Mouse (Mus musculus): ENCODE measurements around the gene Frmpd2. TPM values are rescaled to one million over a fixed set of nuclear protein-coding genes. Genes with fewer than 3 reads are reported as not detected.

The Frmpd2 gene
- total and polyA plus RNA-seq, 3 experiments = not detected

GRCm38 (mm10) chr14:33588951-33589350 lies 117.5 kb downstream of the Frmpd2 start, which contains the start of gene Ptpn20:
Gene Ptpn20, plus strand, starts transcription at chr14:33589207.
- in situ Hi-C loops (cut with MboI; ENCODE audit: low pct_ligation_motif_present, low pct_unique_long_range_greater_than_20kb, low sequenced_read_pairs) (no loop called here), dilution Hi-C loops (cut with MboI; ENCODE audit: extremely low pct_ligation_motif_present, extremely low pct_unique_long_range_greater_than_20kb, low sequenced_read_pairs) (no loop called here)
- Histone ChIP-seq H3K36me3 (replicated peaks in 1 of 2; ENCODE audit: control insufficient read depth in 1 of 2, insufficient read depth in 1 of 2, low read length in 1 of 2) (no peaks in the 10 kb centered on the region), H3K4me1 (ENCODE audit: control insufficient read depth in 1 of 2, insufficient read depth in 2 of 2) (peaks cover 0 to 3% of the 10 kb centered on the region in 2 experiments; a peak in 1 of 4 replicates), H3K9me3 (replicated peaks; ENCODE audit: low read length) (no peaks in the 10 kb centered on the region), H3K27me3 (replicated peaks) (no peaks in the 10 kb centered on the region), H3K9ac (ENCODE audit: insufficient read depth, low read depth) (no peak within 1 kb of the TSS), H3K79me2 (replicated peaks; ENCODE audit: control insufficient read depth, extremely low read depth, insufficient read depth, poor library complexity, severe bottlenecking) (no peaks in the 10 kb centered on the region), H3K4me2 (ENCODE audit: insufficient read depth, low read depth, poor library complexity, severe bottlenecking) (no peak within 1 kb of the TSS), H3K4me3 (replicated peaks in 1 of 3; ENCODE audit: low read depth in 2 of 3, low read length in 2 of 3, poor library complexity in 1 of 3) (no peak within 1 kb of the TSS), H3K27ac (ENCODE audit: insufficient read depth, low read depth) (no peak within 1 kb of the TSS)
- peak; percentile 34 for DNase-seq (ENCODE audit: extremely low read depth)
- no peak for TF ChIP-seq MXI1 (IDR thresholded peaks at IDR 0.05; ENCODE audit: low read depth, low read length)
- TF ChIP-seq PAX5 (IDR thresholded peaks at IDR 0.05; ENCODE audit: low read length) = no peak
- no peak for TF ChIP-seq POLR2AphosphoS2 (IDR thresholded peaks at IDR 0.05; ENCODE audit: low read depth, low read length)
- no peak for TF ChIP-seq CHD1 (IDR thresholded peaks at IDR 0.05; ENCODE audit: low read depth, low read length)
- no peak for TF ChIP-seq MEF2A (IDR thresholded peaks at IDR 0.05; ENCODE audit: borderline replicate concordance, low read depth, low read length)
- TF ChIP-seq EP300 (IDR thresholded peaks at IDR 0.05; ENCODE audit: low read length) = no peak
- TF ChIP-seq MAFK (IDR thresholded peaks at IDR 0.05; ENCODE audit: insufficient replicate concordance, low read length) = no peak
- no peak for TF ChIP-seq UBTF (IDR thresholded peaks at IDR 0.05; ENCODE audit: low read depth, low read length)
- TF ChIP-seq RAD21 (IDR thresholded peaks at IDR 0.05; ENCODE audit: low read depth, low read length) = no peak; the same call in 1 of the 2 replicates
- no peak for TF ChIP-seq CHD2 (IDR thresholded peaks at IDR 0.05; ENCODE audit: low read length)
- 0 out of 2 replicates have a peak, but pooled peaks have one; percentile 19 for TF ChIP-seq NRF1 (IDR thresholded peaks at IDR 0.05; ENCODE audit: low read depth, low read length)
- TF ChIP-seq CTCF (conservative IDR thresholded peaks at IDR 0.05 in 1 of 2, IDR thresholded peaks at IDR 0.05 in 1 of 2; ENCODE audit: low read depth in 2 of 2, low read length in 2 of 2) = peak; percentile 52 to 55
- no peak for TF ChIP-seq ELF1 (IDR thresholded peaks at IDR 0.05; ENCODE audit: low read depth, low read length)
- no peak for TF ChIP-seq JUN (IDR thresholded peaks at IDR 0.05; ENCODE audit: insufficient read depth, low read depth, low read length)
- TF ChIP-seq IRF4 (IDR thresholded peaks at IDR 0.05; ENCODE audit: low read depth, low read length) = no peak
- TF ChIP-seq HCFC1 (IDR thresholded peaks at IDR 0.05; ENCODE audit: low read depth, low read length) = no peak
- TF ChIP-seq MYC (IDR thresholded peaks at IDR 0.05; ENCODE audit: low read depth, low read length) = no peak
- no peak for TF ChIP-seq ZMIZ1 (IDR thresholded peaks at IDR 0.05; ENCODE audit: low read depth, low read length)
- TF ChIP-seq RCOR1 (conservative IDR thresholded peaks at IDR 0.05; ENCODE audit: low read depth, low read length) = no peak
- peak; percentile 11; the same call in 1 of the 2 replicates for TF ChIP-seq SMC3 (IDR thresholded peaks at IDR 0.05; ENCODE audit: low read depth, low read length)
- TF ChIP-seq TBP (conservative IDR thresholded peaks at IDR 0.05; ENCODE audit: low read depth, low read length) = no peak
- no peak for TF ChIP-seq KAT2A (IDR thresholded peaks at IDR 0.05; ENCODE audit: insufficient replicate concordance, low read length)
- no peak for TF ChIP-seq GABPA (IDR thresholded peaks at IDR 0.05; ENCODE audit: insufficient replicate concordance, low read depth, low read length)

Measured in CH12.LX (cell line).